Mouse (Mus musculus) C2C12 (cell line): ENCODE data around the gene Ado.

Experiments
- CEBPB ChIP-seq: IDR thresholded peaks from one replicate; pipeline ENCODE4 v1.6.1; 2011; ENCODE audit warnings: low read depth, mild to moderate bottlenecking, control low read depth, moderate library complexity
- CTCF ChIP-seq: IDR thresholded peaks from one replicate; pipeline ENCODE4 v1.5.1; 2011; ENCODE audit not compliant: control insufficient read depth, insufficient read depth, insufficient read length
- FOSL1 ChIP-seq: IDR thresholded peaks from one replicate; pipeline ENCODE4 v1.8.0; 2011; ENCODE audit warnings: mild to moderate bottlenecking, low read length; ENCODE audit not compliant: poor library complexity, insufficient read depth, severe bottlenecking
- MAX ChIP-seq: IDR thresholded peaks from one replicate; pipeline ENCODE4 v1.6.1; 2011; ENCODE audit warnings: mild to moderate bottlenecking, control low read depth
- MYOD1 ChIP-seq: IDR thresholded peaks from one replicate; pipeline ENCODE4 v1.6.1; 2011; ENCODE audit warnings: low read depth; ENCODE audit not compliant: control insufficient read depth, insufficient read length
- MYOG ChIP-seq: IDR thresholded peaks from one replicate; pipeline ENCODE4 v1.6.1; 2011; ENCODE audit not compliant: control insufficient read depth, insufficient read length; ENCODE audit errors: extremely low read depth
- USF1 ChIP-seq: IDR thresholded peaks from one replicate; pipeline ENCODE4 v1.6.1; 2011; ENCODE audit warnings: low read depth, mild to moderate bottlenecking, control low read depth, moderate library complexity

DNA sequence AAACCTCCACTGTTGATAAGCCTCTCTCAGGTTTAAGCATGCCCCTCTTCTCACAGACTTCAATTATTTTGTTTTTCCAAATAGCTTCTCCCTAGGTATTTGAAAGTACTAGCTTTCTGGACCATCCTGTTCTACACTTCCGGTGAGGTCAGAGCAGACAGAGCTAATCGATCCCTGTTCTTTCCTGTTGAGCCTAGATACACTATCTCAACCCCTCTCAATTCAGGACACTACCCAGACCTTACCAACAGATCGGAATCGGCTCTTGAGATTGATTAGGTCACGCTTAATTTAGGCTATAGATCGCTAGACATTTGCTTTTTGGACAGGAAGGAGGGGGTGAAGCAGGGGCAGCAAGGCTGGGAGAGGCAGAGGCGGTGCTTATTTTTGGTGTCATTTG is 35.9 kb downstream of the Ado start:
- TF ChIP-seq MAX: no peak
- TF ChIP-seq CEBPB: no peak
- no peak for TF ChIP-seq CTCF
- TF ChIP-seq FOSL1: no peak
- no peak for TF ChIP-seq MYOG
- TF ChIP-seq USF1: no peak
- TF ChIP-seq MYOD1: no peak
